Mouse (Mus musculus) cerebellum, adult 18-20 months (tissue): ENCODE data around the gene Ttc28.

ENCODE experiments used
- DNase-seq, 2 experiments: peaks; one replicate each; pipeline ENCODE4 v3.0.0; 2021

Gene Ttc28

DNA sequence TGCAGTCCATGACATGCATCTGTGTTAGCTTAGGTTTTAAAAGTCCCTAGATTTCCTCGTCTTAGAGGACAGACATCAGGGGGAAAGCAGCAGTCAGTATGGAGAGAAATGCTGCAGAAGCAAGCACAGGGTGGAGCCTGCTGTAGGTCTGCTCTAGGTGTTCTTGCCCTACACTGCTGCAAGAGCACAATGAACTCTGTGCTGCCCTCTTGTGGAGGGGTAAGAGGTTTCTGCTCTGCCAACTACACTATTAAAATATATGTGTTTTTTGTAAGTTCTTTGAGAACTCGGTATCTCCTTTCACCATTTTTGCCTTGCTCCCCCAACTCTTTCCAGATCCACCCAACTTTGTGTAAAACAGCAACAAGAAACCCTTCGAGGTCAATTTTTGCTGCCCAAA is 425.1 kb downstream of the Ttc28 start:
- DNase-seq: no peak

DNA sequence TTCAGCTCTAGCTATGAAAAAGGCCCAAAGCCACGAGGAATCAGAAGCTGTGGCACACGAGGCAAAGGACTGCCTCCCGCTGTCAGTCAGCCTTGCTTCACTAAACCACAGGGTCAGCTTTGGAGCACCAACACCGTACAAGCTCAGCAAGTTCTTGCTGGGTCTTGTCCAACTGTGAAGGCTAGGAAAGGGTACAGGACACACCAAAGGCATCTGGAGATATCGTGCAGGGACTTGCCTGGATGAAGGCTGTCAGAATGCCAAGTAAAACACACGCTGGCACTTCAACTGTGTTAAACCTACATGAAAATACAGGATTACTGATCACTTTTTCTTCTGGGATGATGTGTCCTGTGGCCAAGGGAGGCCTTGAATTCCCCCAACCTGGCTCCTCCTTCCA is 430.6 kb downstream of the Ttc28 start:
- no peak for DNase-seq

DNA sequence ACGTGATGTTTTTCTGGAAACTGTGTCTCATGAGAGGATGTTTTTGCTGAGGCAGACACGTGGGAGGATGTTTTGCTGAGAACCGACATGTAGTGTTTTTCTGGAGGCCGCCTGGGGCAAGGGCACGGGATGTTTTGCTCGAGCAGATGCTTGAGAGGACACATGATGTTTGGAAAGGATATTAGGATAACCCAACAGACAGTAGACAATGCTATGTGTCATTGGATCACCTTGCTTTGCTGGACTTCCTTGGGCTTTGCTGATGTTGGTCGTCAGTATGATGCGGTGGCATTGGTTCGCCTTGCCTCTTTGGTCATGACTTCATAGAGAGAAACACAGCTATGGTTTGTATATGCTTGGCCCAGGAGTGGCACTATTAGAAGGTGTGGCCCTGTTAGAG is 434.2 kb downstream of the Ttc28 start:
- DNase-seq: no peak

DNA sequence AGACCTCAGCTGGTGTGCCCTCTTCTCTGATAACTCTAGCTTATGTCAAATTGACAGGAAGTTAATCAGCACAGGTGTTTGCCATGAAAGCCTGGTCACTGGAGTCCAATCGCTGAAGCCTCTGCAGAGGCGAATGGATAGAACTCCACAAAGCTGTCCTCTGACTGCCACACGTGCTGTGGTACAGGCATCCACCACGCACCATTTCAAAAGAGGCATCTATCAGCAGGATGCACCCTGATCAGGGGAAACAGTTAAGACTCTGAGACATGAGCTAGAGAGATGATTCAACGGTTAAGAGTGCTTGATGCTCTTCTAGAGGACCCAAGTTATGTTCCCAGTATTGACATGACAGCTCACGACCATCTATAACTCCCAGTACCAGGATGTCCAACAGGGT is 435.5 kb downstream of the Ttc28 start:
- DNase-seq: no peak

DNA sequence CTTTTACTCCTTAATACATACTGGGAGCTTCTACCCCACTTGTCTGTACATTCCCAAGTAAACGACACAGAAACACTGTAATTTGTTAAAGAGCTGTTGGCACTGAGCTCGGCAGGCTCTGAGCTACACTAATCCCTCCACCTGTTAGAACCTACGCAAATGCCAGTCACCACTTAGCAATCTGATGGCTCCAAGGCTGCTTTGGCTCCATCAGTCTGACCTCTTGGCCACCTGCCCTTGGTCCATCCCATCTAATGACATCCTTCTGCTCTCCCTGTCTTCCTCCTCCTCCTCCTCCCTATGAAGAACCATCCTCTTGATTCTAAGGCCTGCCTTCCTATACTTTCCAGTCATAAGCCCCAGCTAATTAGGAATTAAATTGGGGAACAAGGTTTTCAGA is 437.9 kb downstream of the Ttc28 start:
- no peak for DNase-seq

DNA sequence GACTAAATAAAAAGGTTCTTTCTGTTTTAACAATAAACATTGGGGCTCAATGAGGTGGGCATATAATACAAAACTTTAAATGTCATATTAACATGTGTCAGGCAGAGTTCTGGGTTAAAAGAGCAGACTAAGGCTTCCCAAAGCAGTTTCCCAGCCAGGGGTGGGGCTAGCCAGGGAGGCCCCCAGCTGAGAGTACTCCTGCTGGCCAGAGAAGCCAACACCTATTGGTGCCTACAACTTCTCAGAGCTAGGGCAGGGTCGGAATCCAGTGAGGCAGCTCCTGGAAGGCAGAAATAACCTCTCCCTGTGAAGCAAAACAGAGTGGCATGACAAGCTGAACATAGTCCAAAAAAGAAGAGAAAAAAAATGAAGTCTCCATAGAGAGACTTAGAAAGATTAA is 439.3 kb downstream of the Ttc28 start:
- DNase-seq: no peak

DNA sequence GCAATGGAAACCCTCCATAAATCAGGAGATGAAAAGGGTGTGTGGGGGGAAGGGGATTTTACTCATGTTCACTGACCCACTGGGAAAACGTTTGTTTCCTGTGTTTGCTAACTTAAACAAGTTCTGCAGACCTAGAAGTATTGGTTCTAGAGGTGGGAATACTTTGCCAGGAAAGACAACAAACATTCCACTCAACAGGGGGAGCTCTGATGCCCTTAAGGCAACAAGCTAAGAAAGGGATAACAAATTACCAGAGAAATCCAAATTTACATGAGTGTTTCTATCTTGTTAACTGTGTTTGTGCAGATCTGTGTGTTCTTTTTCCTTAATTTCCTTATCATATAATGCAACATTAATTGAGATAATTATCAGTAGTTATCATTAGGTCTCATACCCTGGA is 446.2 kb downstream of the Ttc28 start:
- DNase-seq: no peak

DNA sequence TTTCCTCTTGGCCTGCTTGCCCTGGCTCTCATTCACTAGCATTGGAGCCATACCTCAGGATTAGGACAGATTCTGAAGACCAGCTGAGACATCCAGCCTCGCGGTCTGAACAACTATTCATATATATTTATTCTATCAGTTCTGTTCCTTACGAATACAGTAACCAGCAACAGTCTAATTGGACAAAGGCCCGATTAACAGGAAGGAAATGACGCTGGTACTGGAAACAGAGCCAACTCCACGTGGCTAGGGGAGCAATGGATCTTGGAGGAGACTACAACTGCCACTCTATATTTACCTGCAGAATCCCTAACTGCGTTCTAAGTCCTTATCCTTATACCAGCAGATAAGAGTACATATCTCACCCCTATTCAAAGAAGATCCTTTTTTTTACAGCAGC is 447.8 kb downstream of the Ttc28 start:
- DNase-seq: no peak

DNA sequence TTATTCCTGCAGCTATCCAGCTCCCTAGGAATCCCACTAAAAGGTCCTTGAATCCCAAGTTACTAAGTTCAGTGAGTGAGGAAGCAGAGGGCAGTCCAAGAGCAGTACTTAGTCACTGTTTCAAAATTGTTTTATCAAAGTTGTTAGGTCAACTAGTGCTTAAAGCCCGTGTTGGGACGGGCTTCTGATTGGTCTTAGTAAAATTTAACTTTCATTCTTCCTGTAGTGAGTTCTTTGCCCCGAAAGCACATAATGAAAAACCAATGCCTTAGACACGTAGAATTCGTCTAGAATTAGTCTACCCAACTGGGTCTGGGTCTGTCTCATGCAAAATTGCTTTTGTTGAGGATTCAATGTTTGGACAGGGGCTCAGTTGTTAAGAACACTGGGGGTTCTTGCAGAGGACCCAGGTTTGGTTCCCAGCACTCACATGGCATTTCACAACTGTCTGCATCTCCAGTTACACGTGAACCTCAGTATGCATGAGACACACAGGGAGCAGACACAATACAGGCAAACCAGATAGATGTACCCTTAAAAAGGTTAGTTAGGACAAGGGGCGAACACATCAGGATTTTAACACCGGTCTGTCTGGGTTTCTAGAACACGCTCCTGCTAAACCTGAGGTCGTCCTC is 450.3 kb downstream of the Ttc28 start:
- DNase-seq: no peak

DNA sequence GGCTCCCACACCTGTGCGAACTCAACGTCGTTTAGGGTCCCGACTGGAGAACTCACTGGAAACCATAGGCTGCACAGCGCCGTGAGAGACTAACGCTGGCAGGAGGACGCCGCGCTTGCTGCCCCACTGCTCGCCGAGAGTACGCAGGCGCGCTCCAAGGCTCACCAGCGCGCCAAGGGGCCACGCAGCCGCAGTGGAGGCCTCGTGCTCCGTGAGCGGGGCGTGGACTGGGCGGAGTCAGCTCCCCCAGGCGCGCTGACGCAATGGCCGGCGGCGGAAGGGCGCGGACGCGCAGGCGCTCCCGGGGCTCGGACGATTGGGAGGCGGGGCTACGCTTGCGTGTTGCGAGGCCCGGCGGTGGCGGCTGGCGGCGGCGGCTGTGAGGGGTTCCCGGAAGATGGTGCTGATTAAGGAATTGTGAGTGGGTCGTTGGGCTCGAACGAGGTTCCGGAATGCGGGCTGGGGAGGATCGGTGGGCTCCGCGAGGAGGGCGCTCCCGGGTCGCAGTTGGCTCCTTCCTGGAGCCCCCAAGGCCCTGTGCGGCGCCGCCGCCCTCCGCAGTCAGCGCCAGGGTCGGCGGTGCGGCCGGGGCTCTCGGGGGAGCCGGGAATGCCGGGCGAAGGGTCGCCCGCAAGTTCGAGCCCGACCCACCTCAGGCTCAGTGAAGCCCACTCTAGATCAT is 451.0 kb downstream of the Ttc28 start, which contains the start of gene Pitpnb:
TSS of gene Pitpnb (plus strand) at position 347 of the 682 bp plus-strand sequence.
- DNase-seq: peak; percentile 98 to 100

DNA sequence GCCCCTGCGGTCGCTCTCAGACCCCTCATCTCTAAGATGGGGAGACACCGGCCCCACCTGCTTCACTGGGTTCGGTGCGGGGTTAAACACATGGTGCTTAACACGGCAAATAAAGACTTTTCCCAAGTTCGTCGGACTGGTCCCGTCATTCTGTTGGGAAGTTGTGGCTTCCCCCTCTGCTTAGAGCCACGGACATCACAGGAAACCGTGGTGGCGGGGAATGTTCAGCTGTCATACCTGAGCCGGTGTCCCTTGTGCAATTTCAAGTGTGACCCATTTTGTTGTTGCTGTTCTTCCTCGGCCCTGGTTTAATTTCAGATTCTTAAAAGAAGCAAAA is 451.5 kb downstream of the Ttc28 start:
- DNase-seq: no peak

DNA sequence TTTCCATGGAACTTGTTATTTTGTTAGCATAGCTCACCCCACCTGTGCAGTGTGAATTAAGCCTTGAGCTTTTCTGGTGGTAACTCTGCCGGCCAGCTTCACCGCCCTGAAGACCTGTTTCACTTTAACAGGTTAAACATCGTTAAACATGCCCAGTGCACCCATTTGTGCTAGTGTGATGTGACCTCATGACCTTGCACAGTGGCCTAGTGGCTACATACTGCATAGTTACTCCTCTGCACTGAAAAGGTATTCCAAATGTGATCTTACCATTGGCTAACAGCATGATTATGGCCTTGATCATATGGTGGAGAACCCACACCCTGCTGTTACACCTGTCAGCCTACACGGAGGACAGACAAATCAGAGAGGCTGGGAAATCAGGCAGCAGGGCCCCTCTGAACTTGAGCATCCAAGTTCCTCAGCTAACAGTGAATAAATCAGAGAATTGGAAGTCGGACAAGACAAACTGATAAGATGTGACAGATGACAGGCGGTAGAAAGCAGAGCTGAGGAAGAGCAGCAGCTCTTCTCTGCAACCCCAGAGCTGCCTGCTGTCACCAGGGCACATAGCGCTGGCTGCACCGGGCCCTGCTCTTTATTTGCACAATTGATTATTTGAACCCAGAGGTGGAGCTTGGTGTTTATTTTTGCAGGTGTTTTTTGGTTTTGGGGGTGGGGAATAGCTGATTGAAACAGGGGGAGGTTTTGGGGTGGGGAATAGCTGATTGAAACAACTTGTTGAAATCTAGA is 456.5 kb downstream of the Ttc28 start:
- DNase-seq: no peak
